Mouse (Mus musculus): Measurements from ENCODE around the gene Cfap97.

The Cfap97 gene

GRCm38 (mm10) chr8:46232798-46233197 is 81.2 kb downstream of the Cfap97 start:
- no peak for DNase-seq

DNA sequence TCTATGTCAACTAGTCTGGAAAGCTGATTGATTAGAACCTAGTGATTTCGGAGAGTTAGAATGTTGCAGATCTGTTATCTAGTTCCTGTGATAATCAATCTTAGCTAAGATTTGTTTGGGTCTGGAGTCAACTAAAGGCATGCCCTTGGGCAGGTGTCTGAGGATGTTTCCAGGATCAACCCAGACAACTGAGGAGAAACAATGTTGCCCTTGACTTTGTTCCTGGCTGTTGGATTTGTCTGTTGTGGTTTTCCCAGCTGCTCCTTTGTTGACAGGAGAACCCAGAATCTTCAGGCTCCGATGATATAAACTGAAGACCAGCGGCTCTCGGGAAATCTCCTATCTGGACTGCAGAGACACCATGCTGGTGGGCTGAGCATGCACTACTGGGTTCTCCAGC is 83.2 kb downstream of the Cfap97 start:
- no peak for DNase-seq

- no peak for DNase-seq
Observed at GRCm38 (mm10) chr8:46236441-46237223, 85.1 kb downstream of the Cfap97 start.

- peak; percentile 83 for DNase-seq
Observed at GRCm38 (mm10) chr8:46241568-46242374, 90.2 kb downstream of the Cfap97 start.

GRCm38 (mm10) chr8:46242946-46243345 is 91.4 kb downstream of the Cfap97 start:
- DNase-seq: no peak
